Mouse (Mus musculus) midbrain, postnatal 0 days (tissue): ENCODE measurements around the gene Kif14. TPM values are rescaled to one million over a fixed set of nuclear protein-coding genes. Genes with fewer than 3 reads are reported as not detected.

ENCODE experiments used
- ATAC-seq: fragments of 200-750 bp; cut with Nextera tagmentation; 2 replicates; pipeline ENCODE4 v1.8.0; 2017; ENCODE audit warnings: moderate number of reproducible peaks, mild to moderate bottlenecking, moderate TSS enrichment, moderate library complexity; ENCODE audit not compliant: low FRiP score
- DNase-seq: peaks from one replicate; pipeline ENCODE4 v3.0.0-alpha.2; 2015; ENCODE audit warnings: low spot score
- H3K27ac ChIP-seq: fragments of 300-500 bp; sonication (generic); 2 replicates; pipeline ENCODE4 v1.5.1; 2014; ENCODE audit warnings: low read depth, mild to moderate bottlenecking, low read length, mixed read lengths
- H3K27me3 ChIP-seq: fragments of 300-500 bp; sonication (generic); 2 replicates; pipeline ENCODE4 v1.6.1; 2014; ENCODE audit warnings: low read length, control low read depth, mixed read lengths; ENCODE audit not compliant: insufficient read depth
- H3K36me3 ChIP-seq: fragments of 300-500 bp; sonication (generic); 2 replicates; pipeline ENCODE4 v1.6.1; 2014; ENCODE audit warnings: low read length, control low read depth, mixed read lengths; ENCODE audit not compliant: insufficient read depth
- H3K4me1 ChIP-seq: fragments of 300-500 bp; sonication (generic); 2 replicates; pipeline ENCODE4 v1.6.1; 2014; ENCODE audit warnings: mild to moderate bottlenecking, control low read depth, antibody characterized with exemption, low read length, mixed read lengths; ENCODE audit not compliant: insufficient read depth
- H3K4me2 ChIP-seq: fragments of 300-500 bp; sonication (generic); 2 replicates; pipeline ENCODE4 v1.6.1; 2014; ENCODE audit warnings: low read depth, mild to moderate bottlenecking, low read length, mixed read lengths; ENCODE audit not compliant: poor library complexity, severe bottlenecking
- H3K4me3 ChIP-seq: fragments of 300-500 bp; sonication (generic); 2 replicates; pipeline ENCODE4 v1.5.1; 2014; ENCODE audit warnings: low read depth, mild to moderate bottlenecking, low read length, moderate library complexity
- H3K9ac ChIP-seq: fragments of 300-500 bp; sonication (generic); replicated peaks from 2 replicates; pipeline ENCODE4 v1.6.1; 2014; ENCODE audit warnings: mild to moderate bottlenecking, low read length, moderate library complexity, mixed read lengths; ENCODE audit not compliant: poor library complexity, severe bottlenecking
- H3K9me3 ChIP-seq: fragments of 300-500 bp; sonication (generic); 2 replicates; pipeline ENCODE4 v1.6.1; 2016; ENCODE audit warnings: low read length, control low read depth
- CTCF ChIP-seq: IDR thresholded peaks from 2 replicates; pipeline ENCODE4 v1.5.1; 2016; ENCODE audit warnings: antibody characterized with exemption, mild to moderate bottlenecking
- WGBS: fragments of 180-500 bp; shearing (Covaris S2); extraction: QIAGEN DNeasy Blood & Tissue Kit; methylation state at CpG from one replicate; pipeline ENCODE4 v1.1.7; 2014; 5-methylcytosine and 5-hydroxymethylcytosine counted together
- polyA plus RNA-seq: library from polyadenylated mRNA; unstranded; fragments of >200 nt; fragmentation: Nextera tagmentation; extraction: Ambion mirVana; gene quantifications from 2 replicates; pipeline ENCODE4 v1.2.1, GENCODE M21; 2015
- total RNA-seq: library from RNA; depleted of rRNA; stranded (reverse); fragments of >200 nt; gene quantifications from 2 replicates; pipeline ENCODE4 v1.2.3, GENCODE M21; 2014

Kif14 gene
- total and polyA plus RNA-seq, 2 experiments from 2014 or later = 0.28 to 1.0 TPM

- Histone ChIP-seq H3K4me1 (no peaks in the 10 kb centered on the region), H3K9ac (no peak overlapping the region), H3K4me3 (no peak overlapping the region), H3K36me3 (no peaks in the 10 kb centered on the region), H3K27ac (no peak overlapping the region), H3K4me2 (no peak overlapping the region), H3K27me3 (no peaks in the 10 kb centered on the region), H3K9me3 (no peaks in the 10 kb centered on the region)
- 20% methylated on average over 9 of the region's 9 CpGs for WGBS
- DNase-seq = no peak
- no peak for TF ChIP-seq CTCF
- no peak for ATAC-seq
Measured at GRCm38 (mm10) chr1:136540407-136540895, 74.3 kb downstream of the Kif14 start.

- no peak overlapping the region for H3K9ac ChIP-seq
- ATAC-seq (no peak), DNase-seq (no peak)
- no peaks in the 10 kb centered on the region for H3K36me3 ChIP-seq
- H3K4me3 ChIP-seq = no peak overlapping the region
- H3K4me2 ChIP-seq = no peak overlapping the region
- H3K27ac ChIP-seq = no peak overlapping the region
- H3K27me3 ChIP-seq = no peaks in the 10 kb centered on the region
- TF ChIP-seq CTCF = no peak
- WGBS = 84% methylated on average over 12 of the region's 12 CpGs
- H3K9me3 ChIP-seq = no peaks in the 10 kb centered on the region
- H3K4me1 ChIP-seq = no peaks in the 10 kb centered on the region
Measured at GRCm38 (mm10) chr1:136541618-136542376, 75.7 kb downstream of the Kif14 start.

DNA sequence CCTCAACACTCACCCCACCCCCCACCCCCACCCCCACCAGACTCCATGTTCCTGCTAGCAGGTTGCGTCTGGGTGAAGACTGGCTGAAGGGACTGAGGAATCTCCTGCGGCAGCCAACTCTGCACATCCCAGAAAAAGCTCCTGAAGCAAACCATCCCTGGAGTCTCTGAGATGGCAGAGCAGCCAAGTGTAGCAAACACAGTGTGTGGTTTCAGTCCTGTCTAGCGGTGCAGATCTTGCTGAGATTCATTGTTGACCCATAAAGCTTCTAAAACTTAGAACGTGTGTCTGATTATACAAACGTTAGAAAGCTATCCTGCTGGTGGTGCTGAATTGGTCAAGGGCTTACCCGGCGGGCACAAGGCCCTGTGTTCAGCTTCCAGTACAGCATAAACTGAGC lies 77.8 kb downstream of the Kif14 start:
- no peak for DNase-seq
- no peaks in the 10 kb centered on the region for H3K27me3 ChIP-seq
- no peak overlapping the region for H3K27ac ChIP-seq
- no peak overlapping the region for H3K9ac ChIP-seq
- ATAC-seq = no peak
- WGBS = 35% methylated on average over 7 of the region's 7 CpGs
- H3K4me1 ChIP-seq = no peaks in the 10 kb centered on the region
- no peak overlapping the region for H3K4me3 ChIP-seq
- H3K36me3 ChIP-seq = no peaks in the 10 kb centered on the region
- no peak for TF ChIP-seq CTCF
- H3K9me3 ChIP-seq = no peaks in the 10 kb centered on the region
- no peak overlapping the region for H3K4me2 ChIP-seq

DNA sequence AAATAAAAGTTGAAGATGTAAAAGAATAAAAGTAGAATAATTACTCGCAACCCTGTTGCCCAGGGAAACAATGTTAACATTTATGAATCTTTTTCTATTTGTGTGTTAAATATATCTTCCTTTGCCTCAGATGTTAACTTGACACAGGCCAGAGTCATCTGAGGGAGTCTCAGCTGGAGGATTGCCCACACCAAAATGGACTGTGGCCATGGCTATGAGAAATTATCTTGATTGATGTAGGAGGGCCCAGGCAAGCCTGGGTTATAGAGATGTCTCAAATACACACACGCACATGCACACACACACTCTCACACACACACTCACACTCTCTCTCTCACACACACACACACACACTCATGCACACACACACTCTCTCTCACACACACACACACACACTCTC lies 80.9 kb downstream of the Kif14 start:
- no peaks in the 10 kb centered on the region for H3K27me3 ChIP-seq
- no peak for TF ChIP-seq CTCF
- H3K9ac ChIP-seq = no peak overlapping the region
- no peaks in the 10 kb centered on the region for H3K9me3 ChIP-seq
- H3K36me3 ChIP-seq = no peaks in the 10 kb centered on the region
- ATAC-seq = no peak
- no peak overlapping the region for H3K4me3 ChIP-seq
- DNase-seq = no peak
- 94% methylated on average over 2 of the region's 2 CpGs for WGBS
- H3K27ac ChIP-seq = no peak overlapping the region
- no peak overlapping the region for H3K4me2 ChIP-seq
- H3K4me1 ChIP-seq = no peaks in the 10 kb centered on the region

DNA sequence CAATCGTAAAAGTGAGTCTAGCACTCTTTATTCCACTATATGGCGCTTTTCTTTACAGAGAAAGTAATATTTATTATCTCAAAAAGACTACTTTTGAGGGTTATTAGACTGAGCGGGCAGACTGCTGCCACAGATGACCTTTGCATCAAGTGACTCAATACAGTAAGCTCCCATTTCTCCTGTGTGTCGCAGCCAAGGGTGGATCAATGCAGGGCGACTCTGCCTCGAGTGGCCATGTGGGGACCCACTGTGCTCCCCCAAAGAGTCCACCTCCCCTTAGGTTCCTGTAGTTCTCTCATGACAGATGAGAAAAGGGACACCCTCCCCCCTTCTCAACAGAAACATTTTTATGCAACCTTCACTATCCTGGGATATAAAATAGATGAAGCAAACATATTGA lies 84.1 kb downstream of the Kif14 start:
- no peak overlapping the region for H3K4me2 ChIP-seq
- no peak for TF ChIP-seq CTCF
- no peak for DNase-seq
- H3K9me3 ChIP-seq = no peaks in the 10 kb centered on the region
- ATAC-seq = no peak
- no peaks in the 10 kb centered on the region for H3K36me3 ChIP-seq
- H3K4me1 ChIP-seq = no peaks in the 10 kb centered on the region
- no peaks in the 10 kb centered on the region for H3K27me3 ChIP-seq
- H3K4me3 ChIP-seq = no peak overlapping the region
- 94% methylated on average over 6 of the region's 6 CpGs for WGBS
- no peak overlapping the region for H3K9ac ChIP-seq
- no peak overlapping the region for H3K27ac ChIP-seq

- Histone ChIP-seq H3K4me3 (no peak overlapping the region), H3K36me3 (no peaks in the 10 kb centered on the region), H3K4me1 (no peaks in the 10 kb centered on the region), H3K9ac (no peak overlapping the region), H3K27me3 (no peaks in the 10 kb centered on the region), H3K4me2 (no peak overlapping the region), H3K27ac (no peak overlapping the region), H3K9me3 (no peaks in the 10 kb centered on the region)
- 19% methylated on average over 16 of the region's 16 CpGs for WGBS
- ATAC-seq (peak; percentile 66), DNase-seq (peak; percentile 87)
- peak; percentile 99 for TF ChIP-seq CTCF
Measured at GRCm38 (mm10) chr1:136550851-136551540, 84.9 kb downstream of the Kif14 start.
